Mouse (Mus musculus) retina, embryonic 14.5 days (tissue): ENCODE data around the gene Triap1.
"Not testable (repeated sequence)": the region's sequence is repeated elsewhere in the genome, so short reads cannot be mapped to it uniquely, and the experiment has no call there.

ENCODE experiments used
- DNase-seq: peaks from one replicate; pipeline ENCODE4 v3.0.0-alpha.2; 2015; ENCODE audit warnings: low spot score

The Triap1 gene

GRCm38 (mm10) chr5:115340577-115341313 is at the start of gene Triap1, which contains the start of gene Gatc:
Triap1 (plus strand) TSS chr5:115341225.
Gatc (minus strand) TSS chr5:115341178.
- peak; percentile 91 for DNase-seq

- DNase-seq = no peak
These were observed 46.9 kb upstream of the Triap1 start for GRCm38 (mm10) chr5:115294173-115294572.

GRCm38 (mm10) chr5:115296347-115296746 is 44.7 kb upstream of the Triap1 start:
- DNase-seq = no peak

DNA sequence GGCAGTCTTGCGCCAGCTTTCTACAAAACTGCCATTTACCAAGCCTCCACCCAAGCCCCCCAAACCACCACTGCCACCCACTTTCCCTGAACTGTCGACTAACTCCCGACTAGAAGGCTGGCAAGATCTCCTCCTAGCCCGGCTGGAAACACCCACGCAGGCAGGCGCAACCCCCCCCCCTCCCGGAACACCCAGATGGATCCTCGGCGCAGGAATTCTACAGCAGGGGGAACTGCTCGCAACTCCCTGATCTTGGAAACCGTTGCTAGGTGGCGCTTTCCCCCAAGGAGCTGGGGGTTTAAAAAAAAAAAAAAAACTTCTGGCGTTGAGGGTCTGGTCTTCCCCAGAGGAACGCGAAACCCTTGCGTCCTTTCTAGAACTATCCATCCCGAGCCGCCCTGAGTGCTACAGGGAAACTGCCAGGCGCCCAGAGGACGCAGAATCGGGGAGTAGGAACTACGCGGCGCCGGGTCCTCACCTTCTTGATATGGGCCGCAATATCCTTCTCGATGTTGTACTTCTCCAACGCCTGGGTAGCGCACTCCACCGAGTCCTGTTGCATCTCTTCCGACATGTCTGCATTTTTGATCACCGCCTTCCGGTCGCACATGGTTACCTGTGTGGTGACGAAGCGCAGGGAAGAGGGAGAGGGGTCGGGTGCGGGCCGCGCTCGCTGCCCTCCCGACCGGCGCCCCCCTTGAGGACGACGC is 40.8 kb upstream of the Triap1 start:
- peak; percentile 74 for DNase-seq

DNA sequence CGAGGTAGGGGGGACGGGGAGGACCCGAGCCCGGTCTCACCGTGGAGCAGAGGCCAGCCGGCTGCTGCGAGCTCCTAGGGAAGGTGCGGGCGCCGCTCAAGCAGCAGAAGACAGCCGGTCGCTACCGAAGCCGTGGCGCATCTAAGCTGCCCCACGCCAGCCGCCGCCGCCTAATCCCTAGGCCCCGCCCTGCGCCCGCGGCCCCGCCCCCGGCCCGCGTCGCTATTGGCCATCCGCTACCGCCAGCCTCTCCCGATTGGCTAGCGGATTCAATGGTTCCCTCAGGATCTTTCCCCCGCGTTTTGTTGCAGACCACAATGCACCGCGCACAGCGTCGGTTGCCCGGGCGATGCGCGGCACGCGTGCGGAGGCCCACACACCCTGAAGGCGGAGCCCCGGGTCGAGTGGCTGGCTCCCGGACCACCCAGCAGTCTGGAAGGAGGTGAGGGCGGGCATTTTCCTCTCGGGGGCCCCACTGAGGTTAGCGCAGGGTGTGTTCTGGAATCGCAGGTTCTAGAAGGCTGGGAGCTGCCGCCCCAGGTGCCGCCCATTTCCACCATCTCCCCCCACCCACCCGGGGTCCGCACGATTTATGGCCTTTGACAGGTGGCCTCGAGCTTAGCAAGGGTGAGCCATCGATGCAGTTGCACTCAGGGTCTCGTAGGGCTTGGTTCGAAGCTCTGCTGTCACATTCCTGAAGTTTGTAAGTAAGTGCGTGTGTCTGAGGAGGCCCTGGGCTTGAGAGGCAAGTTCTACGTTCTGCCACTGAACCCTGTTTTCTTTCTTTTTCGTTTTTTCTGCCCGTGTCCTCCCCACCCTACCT is 40.0 kb upstream of the Triap1 start, which contains the start of gene Dynll1:
TSS of gene Dynll1 (minus strand) at position 208 of the 823 bp plus-strand sequence.
- peak; percentile 100 for DNase-seq

DNA sequence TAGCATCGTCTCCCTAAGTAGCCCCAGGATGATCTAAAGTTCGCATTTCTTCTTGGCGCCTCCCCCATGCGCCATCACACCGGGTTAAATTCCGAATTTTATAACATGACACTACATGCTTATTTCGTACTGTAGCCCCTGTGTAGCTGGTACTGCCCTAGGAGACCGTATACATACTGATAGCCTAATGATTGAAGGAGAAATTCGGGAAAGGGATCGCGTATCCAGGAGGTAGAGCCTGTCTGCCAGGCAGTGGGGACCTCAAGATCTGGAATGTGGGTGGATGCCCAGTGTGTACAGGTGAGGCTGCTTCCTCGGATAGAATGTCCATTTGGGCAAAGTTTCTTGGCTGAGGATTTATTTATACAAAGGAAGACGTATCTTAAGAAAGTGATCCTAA is 39.4 kb upstream of the Triap1 start:
- no peak for DNase-seq

DNA sequence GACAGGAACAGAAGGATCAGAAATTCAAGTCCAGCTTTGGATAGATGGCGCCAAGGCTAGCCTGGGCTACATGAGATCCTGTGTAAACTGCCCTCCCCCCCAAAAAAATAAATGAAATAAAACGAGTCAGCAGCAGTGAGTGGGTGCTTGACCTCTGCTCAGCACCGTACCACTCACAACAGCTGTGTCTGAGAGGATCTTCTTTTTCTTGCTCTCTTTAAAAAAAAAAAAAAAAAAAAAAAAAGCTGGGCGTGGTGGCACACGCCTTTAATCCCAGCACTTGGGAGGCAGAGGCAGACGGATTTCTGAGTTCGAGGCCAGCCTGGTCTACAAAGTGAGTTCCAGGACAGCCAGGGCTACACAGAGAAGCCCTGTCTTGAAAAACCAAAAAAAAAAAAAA is 38.8 kb upstream of the Triap1 start:
- not testable (repeated sequence) for DNase-seq

GRCm38 (mm10) chr5:115312354-115312753 is 28.7 kb upstream of the Triap1 start:
- no peak for DNase-seq

DNA sequence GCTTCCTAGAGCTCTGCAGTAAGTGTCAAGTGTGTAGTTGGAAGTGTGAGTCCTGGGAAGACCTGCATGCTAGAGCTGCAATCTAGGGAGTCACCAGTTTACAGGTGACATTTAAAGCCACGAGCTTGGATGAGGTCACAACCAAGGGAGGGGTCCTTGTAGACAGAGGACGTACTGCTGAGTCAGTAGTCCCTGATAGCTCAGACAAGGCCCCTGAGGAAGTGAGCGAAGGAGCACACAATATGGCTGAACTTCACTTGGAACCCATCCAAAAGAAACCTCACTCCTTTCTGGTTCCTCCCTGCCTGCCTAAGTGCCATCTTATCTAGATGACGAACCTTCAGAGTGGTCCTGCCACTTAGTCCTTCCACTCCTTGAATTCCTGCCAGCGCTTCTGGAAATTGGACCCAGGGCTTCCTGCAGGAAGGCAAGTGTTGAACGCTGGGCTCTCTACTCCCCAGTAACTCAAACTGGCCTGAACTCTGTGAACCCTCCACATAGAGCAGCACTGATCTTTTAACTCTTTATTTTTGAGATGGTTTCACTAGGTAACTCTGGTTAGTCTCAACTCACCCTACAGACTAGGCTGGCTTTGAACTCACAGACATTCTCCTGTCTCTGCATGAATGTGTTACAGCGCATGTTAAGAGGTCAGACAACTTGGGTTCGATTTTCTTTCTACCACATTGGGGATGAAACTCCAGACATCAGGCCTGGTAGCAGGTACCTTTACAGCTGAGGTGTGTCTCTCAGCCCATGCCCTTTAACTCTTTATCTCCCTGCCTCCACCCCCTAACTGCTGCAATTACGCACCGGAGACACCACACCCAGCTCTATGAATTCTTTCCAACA is 28.0 kb upstream of the Triap1 start:
- no peak for DNase-seq

DNA sequence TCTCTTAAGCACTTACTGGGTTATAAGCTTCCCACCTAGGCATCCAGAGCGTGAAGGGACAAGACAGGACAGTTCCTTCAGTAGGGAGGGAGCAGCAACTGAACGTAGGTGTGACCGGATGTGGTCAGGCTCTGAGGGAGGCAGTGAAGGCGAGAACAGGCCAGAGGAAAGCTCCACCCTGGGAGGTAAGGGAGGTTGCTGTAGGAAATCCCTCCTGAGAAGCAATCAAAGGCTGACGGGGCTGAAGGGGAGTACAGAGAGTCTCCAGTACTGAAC is 27.4 kb upstream of the Triap1 start:
- no peak for DNase-seq

DNA sequence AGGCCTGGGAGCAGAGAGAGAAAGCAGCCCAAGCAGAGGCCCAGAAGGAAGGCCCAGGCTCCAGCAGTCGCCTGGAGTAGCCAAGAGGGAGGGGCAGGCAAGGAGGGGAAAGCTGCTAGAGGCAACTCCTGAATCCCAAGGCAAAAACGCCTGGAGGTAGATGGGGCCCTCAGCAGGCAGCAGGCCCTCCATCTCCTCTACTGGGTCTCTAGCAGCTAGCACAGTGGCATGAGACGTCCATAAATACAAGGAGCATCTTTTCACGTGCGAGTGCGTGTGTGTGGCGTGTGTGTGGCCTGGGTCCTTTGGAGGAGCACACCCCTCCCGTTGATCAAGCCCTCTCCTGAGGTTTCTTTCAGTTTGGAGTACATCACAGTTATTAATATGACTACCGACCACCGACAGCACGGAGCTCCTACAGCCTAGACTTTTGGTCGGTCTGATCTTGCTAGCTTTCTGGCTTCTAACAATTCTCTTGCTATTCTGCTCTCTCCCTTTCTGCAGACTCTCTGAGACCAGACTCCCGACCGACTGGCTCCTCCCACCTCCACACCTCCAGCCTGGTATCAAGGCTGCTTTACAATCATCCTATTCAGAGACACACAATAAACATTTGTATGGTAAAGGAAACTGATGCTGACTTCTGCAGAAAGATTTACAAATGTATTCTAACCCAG is 23.9 kb upstream of the Triap1 start:
- DNase-seq = peak; percentile 32

- DNase-seq = peak; percentile 65
These were observed 23.2 kb upstream of the Triap1 start for GRCm38 (mm10) chr5:115317645-115318328.

GRCm38 (mm10) chr5:115319004-115319940 is 21.8 kb upstream of the Triap1 start:
- peak; percentile 86 for DNase-seq

- DNase-seq = no peak
These were observed 14.7 kb upstream of the Triap1 start for GRCm38 (mm10) chr5:115326256-115326831.

- peak; percentile 96 for DNase-seq
These were observed 14.0 kb upstream of the Triap1 start, which contains the start of gene Srsf9 for GRCm38 (mm10) chr5:115326875-115327609. Srsf9 (plus strand) TSS chr5:115327177.

- DNase-seq = peak; percentile 33
These were observed 13.1 kb upstream of the Triap1 start for GRCm38 (mm10) chr5:115327610-115328548.

DNA sequence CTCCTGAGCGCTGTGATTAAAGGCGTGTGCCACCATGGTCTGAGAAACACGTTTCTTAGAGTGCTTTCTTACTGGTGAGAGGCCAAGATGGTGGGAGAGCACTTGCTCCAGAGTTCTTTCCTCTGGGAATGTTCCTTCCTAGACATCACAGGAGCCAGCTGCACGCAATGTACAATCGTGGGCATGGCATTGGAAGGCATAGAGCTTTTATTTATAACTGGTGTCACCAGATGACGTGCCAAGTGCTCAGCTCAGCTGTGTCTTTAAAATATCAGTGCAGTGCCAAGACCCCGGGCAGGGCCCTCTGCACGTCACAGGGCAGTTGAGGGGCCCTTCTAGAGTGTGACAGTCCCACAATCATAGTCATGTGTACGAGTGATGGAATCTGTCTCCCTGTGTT is 10.1 kb upstream of the Triap1 start:
- DNase-seq = no peak
